Mouse (Mus musculus) ES-E14 (cell line): Measurements from ENCODE around the gene Sh3gl1. TPM values are rescaled to one million over a fixed set of nuclear protein-coding genes. Genes with fewer than 3 reads are reported as not detected.

Experiments
- DNase-seq: peaks from one replicate; pipeline ENCODE4 v3.0.0-alpha.2; 2013; ENCODE audit warnings: low read depth, low spot score
- H3K27ac ChIP-seq: 2 replicates; pipeline ENCODE4 v1.5.1; 2012; ENCODE audit warnings: low read depth, mild to moderate bottlenecking, low read length, moderate library complexity, mixed read lengths; ENCODE audit not compliant: poor library complexity, insufficient read depth, severe bottlenecking
- H3K36me3 ChIP-seq: 2 replicates; pipeline ENCODE4 v1.6.1; 2012; ENCODE audit warnings: mild to moderate bottlenecking, low read length, moderate library complexity, mixed read lengths; ENCODE audit not compliant: control insufficient read depth, poor library complexity, insufficient read depth, severe bottlenecking
- H3K4me1 ChIP-seq, 2 experiments: fragments of 150-350 bp in 1 of 2; sonication (generic) in 1 of 2; 2 replicates each; pipeline ENCODE4 v1.6.1; 2012; ENCODE audit warnings: low read length in 2 of 2, mild to moderate bottlenecking in 1 of 2, mixed read lengths in 1 of 2; ENCODE audit not compliant: control insufficient read depth in 2 of 2, insufficient read depth in 2 of 2, poor library complexity in 1 of 2
- H3K4me3 ChIP-seq, 2 experiments: fragments of 150-350 bp in 1 of 2; sonication (generic) in 1 of 2; 2 replicates each; pipeline ENCODE4 v1.5.1; 2012; ENCODE audit warnings: low read length in 2 of 2, low read depth in 1 of 2, mild to moderate bottlenecking in 1 of 2, mixed read lengths in 1 of 2; ENCODE audit not compliant: insufficient read depth in 1 of 2, poor library complexity in 1 of 2, severe bottlenecking in 1 of 2
- H3K9ac ChIP-seq: 2 replicates; pipeline ENCODE4 v1.6.1; 2012; ENCODE audit warnings: low read depth, mild to moderate bottlenecking, low read length, mixed read lengths; ENCODE audit not compliant: poor library complexity, insufficient read depth, severe bottlenecking
- H3K9me3 ChIP-seq: fragments of 150-350 bp; sonication (generic); 2 replicates; pipeline ENCODE4 v1.6.1; 2012; ENCODE audit warnings: low read depth, mild to moderate bottlenecking, low read length; ENCODE audit not compliant: control insufficient read depth, insufficient read depth
- CHD2 ChIP-seq: IDR thresholded peaks from 2 replicates; pipeline ENCODE4 v1.6.1; 2014; ENCODE audit warnings: mild to moderate bottlenecking, low read depth, low read length, inconsistent platforms
- HCFC1 ChIP-seq: IDR thresholded peaks from 2 replicates; pipeline ENCODE4 v1.6.1; 2012; ENCODE audit warnings: low read length, inconsistent platforms, borderline replicate concordance; ENCODE audit not compliant: insufficient read depth
- MAFK ChIP-seq: IDR thresholded peaks from 2 replicates; pipeline ENCODE4 v1.6.1; 2014; ENCODE audit warnings: mild to moderate bottlenecking, low read depth, low read length, inconsistent platforms; ENCODE audit not compliant: insufficient read depth
- ZC3H11A ChIP-seq: IDR thresholded peaks from 2 replicates; pipeline ENCODE4 v1.6.1; 2012; ENCODE audit warnings: low read depth, mild to moderate bottlenecking, inconsistent platforms, low read length, borderline replicate concordance
- ZNF384 ChIP-seq: IDR thresholded peaks from 2 replicates; pipeline ENCODE4 v1.6.1; 2012; ENCODE audit warnings: low read depth, low read length, inconsistent platforms
- in situ Hi-C, 2 experiments: fragments of 600-800 bp; cut with MboI; formaldehyde crosslinking; loops; one replicate each; pipeline ENCODE4 v1.15.1; 2025; ENCODE audit warnings: low sequenced_read_pairs in 2 of 2, inconsistent platforms in 1 of 2; ENCODE audit not compliant: unreplicated experiment in 2 of 2
- total RNA-seq: library from RNA; depleted of rRNA; stranded (reverse); fragments of 300-350 nt; gene quantifications from 2 replicates; pipeline ENCODE4 v1.2.3, GENCODE M21; 2012

The Sh3gl1 gene
- total RNA-seq, 1 experiment, result 73.8 TPM

DNA sequence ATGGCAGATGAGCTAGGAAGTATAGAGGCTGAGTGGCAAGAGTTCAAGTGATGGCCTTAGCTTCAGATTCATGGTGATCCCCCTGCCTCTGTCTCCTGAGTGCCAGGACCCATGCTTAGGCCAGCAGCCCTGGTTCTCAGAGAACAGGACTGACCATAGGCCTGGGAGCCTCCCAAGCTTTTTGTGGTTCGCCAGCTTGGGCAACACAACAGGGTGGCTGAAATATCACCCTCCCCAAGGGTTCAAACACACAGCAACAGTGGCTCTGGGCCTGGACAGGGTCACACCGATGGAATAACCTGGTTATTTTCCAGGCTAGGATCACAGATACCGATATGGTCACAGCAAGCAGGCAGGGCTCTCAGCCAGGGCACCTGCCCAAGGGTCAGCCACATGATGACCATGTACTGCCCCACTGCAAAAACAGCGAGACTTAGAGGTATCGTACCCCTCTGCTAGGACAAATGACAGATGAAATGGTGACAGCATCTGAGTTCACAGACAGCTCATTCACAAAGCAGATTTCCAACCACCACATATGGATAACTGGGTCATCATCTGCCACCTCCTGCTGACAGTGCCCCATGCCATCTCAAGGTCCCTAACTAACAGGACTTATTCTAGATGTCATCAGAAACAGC lies 8.5 kb downstream of the Sh3gl1 start:
- H3K9ac ChIP-seq, result no peak overlapping the region
- DNase-seq, result no peak
- no peak overlapping the region for H3K4me3 ChIP-seq
- no peak overlapping the region for H3K27ac ChIP-seq
- TF ChIP-seq ZNF384 (no peak), CHD2 (no peak), ZC3H11A (no peak), HCFC1 (no peak), MAFK (no peak)
- H3K9me3 ChIP-seq, result no peaks in the 10 kb centered on the region
- in situ Hi-C loops, result no loop called here
- H3K36me3 ChIP-seq, result peaks cover 15% of the 10 kb centered on the region; the same call in 1 of the 2 replicates
- peaks cover 2% of the 10 kb centered on the region in 2 experiments; a peak in 2 of 4 replicates for H3K4me1 ChIP-seq

DNA sequence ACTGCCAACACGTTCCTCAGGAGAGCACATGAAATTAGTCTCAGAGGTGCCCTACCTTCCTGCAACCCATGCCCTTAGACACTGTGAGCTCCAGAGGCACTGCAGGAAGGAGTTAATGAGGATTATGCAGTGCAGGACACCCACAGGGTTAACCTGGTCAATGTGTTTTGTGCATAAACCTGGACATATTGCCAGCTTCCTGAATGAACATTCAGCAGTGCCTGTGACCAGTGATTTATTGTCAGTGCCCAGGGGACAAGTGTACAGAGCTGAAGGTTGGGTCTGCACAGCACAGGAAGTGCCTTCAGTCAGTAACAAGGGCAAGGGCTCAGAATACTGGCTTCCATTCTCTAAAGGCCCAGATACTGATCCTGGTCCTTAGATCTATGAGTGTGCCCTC lies 9.6 kb downstream of the Sh3gl1 start:
- H3K9ac ChIP-seq, result no peak overlapping the region
- peaks cover 13% of the 10 kb centered on the region; the same call in 1 of the 2 replicates for H3K36me3 ChIP-seq
- no peaks in the 10 kb centered on the region for H3K4me1 ChIP-seq
- TF ChIP-seq HCFC1, result no peak
- TF ChIP-seq ZC3H11A, result no peak
- no peak for TF ChIP-seq MAFK
- TF ChIP-seq ZNF384, result no peak
- TF ChIP-seq CHD2, result no peak
- H3K27ac ChIP-seq, result no peak overlapping the region
- in situ Hi-C loops, result no loop called here
- no peak overlapping the region for H3K4me3 ChIP-seq
- no peak for DNase-seq
- no peaks in the 10 kb centered on the region for H3K9me3 ChIP-seq

DNA sequence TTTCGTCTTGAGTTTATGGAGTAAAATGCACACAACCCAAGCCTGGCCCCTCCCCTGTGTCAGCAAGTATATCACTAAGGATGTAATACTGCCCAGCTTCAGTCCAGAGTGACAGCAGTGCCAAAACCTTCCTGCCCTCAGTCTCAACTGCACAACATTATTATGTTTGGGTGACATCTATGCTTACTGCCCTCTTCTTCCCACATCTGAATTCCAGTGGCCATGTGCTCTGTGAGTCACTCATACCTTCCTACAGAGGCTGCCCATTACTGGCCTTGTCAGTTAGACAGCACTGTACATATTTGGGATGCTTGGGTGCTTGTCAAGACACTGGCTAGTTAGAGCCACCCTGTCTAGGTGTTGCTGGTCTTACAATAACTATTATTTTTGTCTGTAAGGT lies 10.1 kb downstream of the Sh3gl1 start:
- H3K36me3 ChIP-seq, result peaks cover 13% of the 10 kb centered on the region; the same call in 1 of the 2 replicates
- H3K4me1 ChIP-seq, result no peaks in the 10 kb centered on the region
- in situ Hi-C loops, result no loop called here
- H3K4me3 ChIP-seq, result no peak overlapping the region
- H3K9me3 ChIP-seq, result no peaks in the 10 kb centered on the region
- TF ChIP-seq ZC3H11A, result no peak
- no peak for TF ChIP-seq ZNF384
- TF ChIP-seq HCFC1, result no peak
- no peak for TF ChIP-seq MAFK
- no peak for TF ChIP-seq CHD2
- no peak overlapping the region for H3K27ac ChIP-seq
- H3K9ac ChIP-seq, result no peak overlapping the region
- DNase-seq, result no peak

DNA sequence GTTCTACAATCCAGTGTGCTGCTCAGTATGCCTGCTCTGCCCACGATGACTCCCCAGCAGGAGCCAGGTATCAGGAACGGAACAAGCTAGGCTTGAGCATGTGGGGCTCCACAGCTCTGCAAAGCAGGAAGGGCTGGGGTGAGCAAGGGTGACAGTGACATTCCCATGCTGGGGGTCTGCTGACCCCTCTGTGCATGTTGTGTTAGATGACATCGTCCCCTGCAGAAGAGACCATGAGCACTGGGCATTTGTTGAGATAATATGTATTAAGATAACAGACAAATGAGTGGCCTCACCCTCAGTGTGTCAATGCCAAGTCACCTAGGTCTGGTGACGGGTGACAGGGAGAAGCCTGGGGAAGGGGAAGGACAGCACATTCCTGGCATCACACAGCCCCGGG lies 11.5 kb downstream of the Sh3gl1 start:
- Histone ChIP-seq H3K27ac (no peak overlapping the region), H3K4me3 (no peak overlapping the region), H3K9me3 (no peaks in the 10 kb centered on the region), H3K4me1 (no peaks in the 10 kb centered on the region), H3K36me3 (peaks cover 14% of the 10 kb centered on the region; the same call in 1 of the 2 replicates), H3K9ac (no peak overlapping the region)
- no peak for DNase-seq
- TF ChIP-seq ZNF384 (no peak), MAFK (no peak), HCFC1 (no peak), ZC3H11A (no peak), CHD2 (no peak)
- in situ Hi-C loops, result no loop called here
